Mouse (Mus musculus) kidney, adult 2 months (tissue): Measurements from ENCODE around the gene Zfp36l2.
"Not testable (repeated sequence)": the region's sequence is repeated elsewhere in the genome, so short reads cannot be mapped to it uniquely, and the experiment has no call there.

ENCODE experiments used
- CTCF ChIP-seq: fragments of 200-500 bp; conservative IDR thresholded peaks from 2 replicates; pipeline ENCODE4 v1.5.1; 2011; ENCODE audit warnings: low read depth, mild to moderate bottlenecking, control low read depth, low read length, moderate library complexity, mixed read lengths; ENCODE audit not compliant: insufficient read depth, insufficient read length
- POLR2A ChIP-seq: fragments of 200-500 bp; IDR thresholded peaks from one replicate; pipeline ENCODE4 v1.6.1; 2011; ENCODE audit warnings: low read depth, low read length, control low read depth

- not testable (repeated sequence) for TF ChIP-seq CTCF, POLR2A
These were observed 47.0 kb upstream of the Zfp36l2 start for GRCm38 (mm10) chr17:84234785-84235184.
